Mouse (Mus musculus): ENCODE measurements at regions not wholly inside any gene's neighbourhood (a gene's known extent, or its start where the extent isn't known, plus 50 kb on each side); places are given as distances from the start of the nearest gene placed in this dataset.

- in situ Hi-C loops (cut with MboI; ENCODE audit: unreplicated experiment in 2 of 2) = no loop called here
These were observed 311.5 kb downstream of the Wdr11 start for GRCm38 (mm10) chr7:129903126-129903525.

GRCm38 (mm10) chr7:129906131-129906530 is 314.5 kb downstream of the Wdr11 start:
- in situ Hi-C loops (cut with MboI; ENCODE audit: unreplicated experiment in 2 of 2) = no loop called here

GRCm38 (mm10) chr7:129908826-129909225 is 317.2 kb downstream of the Wdr11 start:
- in situ Hi-C loops (cut with MboI; ENCODE audit: unreplicated experiment in 2 of 2) = no loop called here

DNA sequence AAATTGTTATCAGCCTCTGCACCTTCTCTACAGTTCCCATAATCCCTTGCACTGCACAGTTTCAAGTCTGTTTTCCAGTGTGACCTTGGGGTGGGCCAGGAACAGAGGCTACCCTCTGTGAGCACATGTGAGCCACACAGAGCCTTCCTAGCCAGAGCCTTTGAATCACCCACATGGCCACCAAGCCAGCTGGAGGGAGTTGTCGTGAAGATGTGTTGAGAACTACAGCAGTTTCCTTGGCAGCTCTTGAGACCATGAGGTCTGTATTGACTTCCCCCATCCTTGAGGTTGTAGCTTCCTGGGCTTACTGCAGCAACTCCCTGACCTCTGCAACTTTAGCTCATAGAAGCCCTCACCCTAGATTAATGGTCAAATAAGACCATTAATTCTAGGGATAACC is 318.1 kb downstream of the Wdr11 start:
- in situ Hi-C loops (cut with MboI; ENCODE audit: unreplicated experiment in 2 of 2) = no loop called here

DNA sequence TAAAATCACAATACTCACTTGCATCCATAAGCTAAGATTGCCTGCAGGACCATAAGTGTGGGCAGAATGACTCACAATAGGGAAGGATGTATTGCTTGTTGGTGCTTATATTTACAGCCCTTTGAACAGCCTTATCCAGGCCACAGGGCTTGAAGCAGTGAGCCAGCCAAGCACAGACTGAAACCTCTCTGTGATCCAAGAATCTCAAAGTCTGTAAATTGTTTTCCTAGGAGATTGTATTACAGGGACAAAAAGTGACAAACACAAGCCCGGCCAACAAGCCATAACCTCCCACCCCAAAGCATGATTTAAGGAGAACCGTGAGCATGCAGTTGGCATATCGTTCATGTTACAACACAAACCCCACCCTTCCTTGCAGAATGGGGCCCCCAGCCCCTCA is 319.2 kb downstream of the Wdr11 start:
- in situ Hi-C loops (cut with MboI; ENCODE audit: unreplicated experiment in 2 of 2) = no loop called here

GRCm38 (mm10) chr7:129914871-129915270 is 323.2 kb downstream of the Wdr11 start:
- in situ Hi-C loops (cut with MboI; ENCODE audit: unreplicated experiment in 2 of 2) = no loop called here

GRCm38 (mm10) chr7:129918240-129919200 is 326.9 kb downstream of the Wdr11 start:
- in situ Hi-C loops (cut with MboI; ENCODE audit: unreplicated experiment in 2 of 2) = no loop called here

- in situ Hi-C loops (cut with MboI; ENCODE audit: unreplicated experiment in 2 of 2) = no loop called here
These were observed 330.6 kb downstream of the Wdr11 start for GRCm38 (mm10) chr7:129922291-129922690.

DNA sequence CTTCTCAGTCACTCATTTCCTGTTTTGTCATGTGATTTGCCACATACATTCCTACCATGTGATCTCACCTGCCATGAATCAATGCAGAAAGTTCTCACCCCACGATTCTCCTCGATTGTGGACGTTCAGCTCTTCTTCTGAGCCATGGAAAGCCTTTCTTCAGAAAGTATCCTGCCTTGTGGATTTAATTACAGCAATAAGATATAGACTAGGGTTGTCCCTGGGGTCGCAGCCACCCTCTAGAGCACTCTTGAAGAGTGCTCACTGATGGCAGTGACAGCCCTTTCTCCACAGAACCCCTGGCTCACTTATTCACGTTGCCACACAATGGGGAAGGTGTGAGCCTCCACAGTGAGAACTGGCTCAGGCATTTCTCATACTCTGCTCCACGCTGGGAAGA is 345.1 kb downstream of the Wdr11 start:
- in situ Hi-C loops (cut with MboI; ENCODE audit: unreplicated experiment in 2 of 2) = no loop called here

- in situ Hi-C loops (cut with MboI; ENCODE audit: unreplicated experiment in 2 of 2) = no loop called here
These were observed 346.1 kb downstream of the Wdr11 start for GRCm38 (mm10) chr7:129937715-129938114.

- in situ Hi-C loops (cut with MboI; ENCODE audit: unreplicated experiment in 2 of 2) = no loop called here
These were observed 346.5 kb downstream of the Wdr11 start for GRCm38 (mm10) chr7:129938141-129938540.

DNA sequence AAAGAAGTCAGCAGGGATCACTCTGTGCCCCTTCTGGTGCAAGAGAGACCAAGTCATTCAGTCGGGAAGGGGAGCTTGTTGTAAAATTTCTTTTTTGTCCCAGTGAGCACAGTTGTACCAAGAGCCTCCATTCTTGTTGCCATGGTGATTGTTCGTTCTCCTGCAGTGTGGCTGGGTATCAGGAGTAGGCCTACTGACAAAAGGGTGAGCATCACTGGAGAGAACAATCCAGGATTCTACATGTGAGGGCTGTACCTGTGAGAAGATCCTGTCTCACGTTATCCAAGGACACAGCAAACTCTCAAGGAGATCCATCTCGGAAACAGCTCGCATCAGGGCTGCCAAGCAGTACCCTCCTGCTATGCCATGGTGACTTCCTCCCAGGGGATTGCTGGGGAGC is 347.6 kb downstream of the Wdr11 start:
- in situ Hi-C loops (cut with MboI; ENCODE audit: unreplicated experiment in 2 of 2) = no loop called here

DNA sequence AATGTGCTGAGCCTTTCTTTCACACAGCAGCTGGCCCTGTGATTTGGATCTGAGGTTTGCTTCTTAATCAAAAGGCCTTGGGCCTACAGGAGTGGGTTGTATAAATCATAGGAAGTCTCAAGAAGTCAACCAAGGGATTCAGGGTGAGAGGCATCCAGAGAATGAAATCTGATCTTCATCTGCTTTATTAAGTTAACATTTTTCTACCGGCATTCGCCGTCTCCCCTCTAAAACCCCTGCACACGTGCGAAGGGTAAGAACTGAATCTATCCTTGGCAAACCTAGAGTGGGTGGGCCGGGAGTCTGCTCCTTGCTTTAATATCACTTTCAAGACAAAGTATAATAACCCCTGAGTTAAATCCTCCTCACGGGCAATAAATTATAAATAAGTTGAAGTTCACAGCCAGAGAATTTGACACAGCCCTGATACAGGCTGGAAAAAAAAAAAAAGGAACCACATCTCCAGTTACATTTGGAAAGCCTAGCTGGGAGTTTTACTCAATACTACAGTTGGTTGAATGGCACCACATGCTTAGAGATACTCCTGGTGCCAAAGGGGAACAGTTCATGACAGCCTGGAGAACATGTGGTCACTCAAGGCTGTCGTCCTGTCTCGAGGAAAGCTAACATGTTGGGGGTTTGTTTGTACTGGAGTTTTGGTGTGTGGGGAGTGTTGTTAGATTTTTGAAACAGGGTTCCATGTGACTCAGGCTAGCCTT is 349.8 kb downstream of the Wdr11 start:
- in situ Hi-C loops (cut with MboI; ENCODE audit: unreplicated experiment in 2 of 2) = no loop called here

GRCm38 (mm10) chr7:129948613-129949110 is 357.0 kb downstream of the Wdr11 start:
- in situ Hi-C loops (cut with MboI; ENCODE audit: unreplicated experiment in 2 of 2) = no loop called here

DNA sequence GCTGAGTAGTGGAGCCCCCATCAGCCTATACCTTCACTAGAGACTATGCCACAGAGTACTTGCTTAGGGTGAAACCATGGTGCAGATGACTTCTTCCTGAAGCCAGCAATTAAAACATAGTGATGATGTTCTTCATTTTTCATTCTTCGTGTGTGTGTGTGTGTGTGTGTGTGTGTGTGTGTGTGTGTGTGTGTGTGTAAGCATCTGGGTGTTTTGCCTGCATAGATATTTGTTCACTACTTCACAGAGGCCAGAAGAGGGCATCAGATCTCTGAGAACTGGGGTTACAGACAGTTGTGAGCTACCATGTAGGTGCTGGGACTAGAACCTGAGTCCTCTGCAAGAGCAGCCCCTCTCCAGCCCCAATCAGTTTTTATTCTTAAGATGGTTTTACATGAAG is 358.8 kb downstream of the Wdr11 start:
- in situ Hi-C loops (cut with MboI; ENCODE audit: unreplicated experiment in 2 of 2) = no loop called here

GRCm38 (mm10) chr7:129958379-129958778 is 366.7 kb downstream of the Wdr11 start:
- in situ Hi-C loops (cut with MboI; ENCODE audit: unreplicated experiment in 2 of 2) = no loop called here

DNA sequence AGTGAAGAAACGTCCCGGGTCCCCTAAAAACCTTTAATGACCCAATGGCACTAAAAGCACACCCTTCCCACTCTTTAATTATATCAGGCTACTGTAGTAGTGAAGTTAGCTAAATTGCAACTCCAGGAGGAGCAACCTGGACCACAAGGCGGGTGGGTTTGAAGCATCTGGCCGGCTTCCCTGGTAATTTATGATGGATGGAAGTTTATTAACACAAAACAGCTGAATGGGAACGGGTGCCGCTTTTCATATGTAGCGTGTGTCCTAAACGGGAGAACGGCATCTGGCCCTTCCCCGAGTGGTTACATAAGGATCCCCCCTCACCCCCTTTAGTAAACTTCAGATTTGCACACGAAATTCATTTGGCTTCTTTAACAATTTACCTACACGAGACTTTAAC is 370.9 kb downstream of the Wdr11 start:
- in situ Hi-C loops (cut with MboI; ENCODE audit: unreplicated experiment in 2 of 2) = no loop called here

GRCm38 (mm10) chr7:129964192-129964591 is 372.5 kb downstream of the Wdr11 start:
- in situ Hi-C loops (cut with MboI; ENCODE audit: unreplicated experiment in 2 of 2) = no loop called here

GRCm38 (mm10) chr7:129965281-129966051 is 373.8 kb downstream of the Wdr11 start:
- in situ Hi-C loops (cut with MboI; ENCODE audit: unreplicated experiment in 2 of 2) = no loop called here

GRCm38 (mm10) chr7:129966771-129967170 is 375.1 kb downstream of the Wdr11 start:
- in situ Hi-C loops (cut with MboI; ENCODE audit: unreplicated experiment in 2 of 2) = no loop called here

DNA sequence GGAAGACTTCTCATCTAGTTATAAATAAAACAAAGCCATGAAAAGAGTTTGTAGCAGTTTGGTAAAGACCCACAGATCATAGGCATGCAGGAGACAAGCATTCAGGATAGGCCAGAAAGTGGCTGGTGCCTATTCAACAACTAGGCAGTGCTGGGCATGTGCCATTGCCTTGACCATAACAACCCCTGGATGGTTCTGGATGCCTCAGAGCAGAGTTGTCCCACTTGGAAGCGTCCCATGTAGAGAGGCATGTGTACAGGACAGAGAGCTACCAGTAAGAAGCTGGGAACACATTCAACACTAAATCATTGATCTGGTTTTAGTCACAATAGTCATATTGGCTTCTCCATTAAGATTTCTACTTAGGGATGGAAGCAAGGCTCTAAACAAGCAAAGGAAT is 378.5 kb downstream of the Wdr11 start:
- in situ Hi-C loops (cut with MboI; ENCODE audit: unreplicated experiment in 2 of 2) = no loop called here
